Mouse (Mus musculus): ENCODE measurements around the gene Nans. TPM values are rescaled to one million over a fixed set of nuclear protein-coding genes. Genes with fewer than 3 reads are reported as not detected.
A peak's percentile ranks its signal among the peaks of the same experiment; 100 is the strongest.

The Nans gene
- total RNA-seq (2015) = 39.9 and 45.3 TPM in 2 replicates
- total RNA-seq (2017) = 52.9 and 53.9 TPM in 2 replicates

- ATAC-seq (ENCODE audit: poor library complexity, severe bottlenecking) = peak; percentile 92
These were observed at the start of gene Nans for GRCm38 (mm10) chr4:46489028-46489925. Nans (plus strand) TSS chr4:46489248.

DNA sequence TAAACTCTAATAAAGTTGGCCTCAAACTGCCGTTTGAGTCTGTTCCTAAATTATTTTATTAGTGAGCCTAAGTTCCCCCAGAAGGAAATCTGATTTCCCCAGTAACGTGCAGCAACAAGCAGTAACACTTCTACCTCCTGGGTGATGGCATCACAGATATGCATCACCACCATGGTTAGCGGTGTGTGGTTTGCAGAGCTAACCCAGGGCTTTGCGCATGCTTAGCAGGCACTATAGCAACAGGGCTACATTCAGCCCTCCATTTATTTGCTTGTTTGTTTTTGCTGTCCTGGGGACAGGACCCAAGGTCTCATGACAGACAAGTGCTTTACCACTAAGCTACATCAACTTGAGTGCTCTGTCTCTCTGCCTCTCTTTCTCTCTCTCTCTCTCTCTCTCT lies 46.5 kb upstream of the Nans start:
- ATAC-seq (ENCODE audit: poor library complexity, severe bottlenecking) = peak; percentile 84

GRCm38 (mm10) chr4:46445237-46445945 lies 43.7 kb upstream of the Nans start:
- ATAC-seq (ENCODE audit: poor library complexity, severe bottlenecking) = no peak

DNA sequence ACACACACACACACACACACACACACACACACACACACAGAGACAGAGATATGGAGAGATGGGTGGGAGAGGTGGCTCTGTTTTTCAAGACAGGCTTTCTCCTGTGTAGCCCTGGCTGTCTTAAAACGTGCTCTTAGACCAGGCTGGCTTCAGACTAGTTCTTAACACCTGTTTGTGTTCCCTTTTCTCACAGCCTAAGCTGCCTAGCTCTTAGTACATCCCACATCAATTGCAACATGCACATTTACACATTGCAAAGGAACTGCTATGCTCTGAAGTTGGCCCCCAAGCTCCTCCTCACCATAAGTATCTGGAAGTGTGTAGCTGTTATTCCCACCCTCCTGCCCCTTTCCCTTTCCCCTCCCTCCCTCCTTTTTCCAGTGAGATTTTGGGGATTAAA lies 41.6 kb upstream of the Nans start:
- peak; percentile 30 for ATAC-seq (ENCODE audit: poor library complexity, severe bottlenecking)

GRCm38 (mm10) chr4:46448886-46449285 lies 40.2 kb upstream of the Nans start:
- ATAC-seq (ENCODE audit: poor library complexity, severe bottlenecking) = no peak

GRCm38 (mm10) chr4:46450020-46450518 lies 39.0 kb upstream of the Nans start:
- no peak for ATAC-seq (ENCODE audit: poor library complexity, severe bottlenecking)

DNA sequence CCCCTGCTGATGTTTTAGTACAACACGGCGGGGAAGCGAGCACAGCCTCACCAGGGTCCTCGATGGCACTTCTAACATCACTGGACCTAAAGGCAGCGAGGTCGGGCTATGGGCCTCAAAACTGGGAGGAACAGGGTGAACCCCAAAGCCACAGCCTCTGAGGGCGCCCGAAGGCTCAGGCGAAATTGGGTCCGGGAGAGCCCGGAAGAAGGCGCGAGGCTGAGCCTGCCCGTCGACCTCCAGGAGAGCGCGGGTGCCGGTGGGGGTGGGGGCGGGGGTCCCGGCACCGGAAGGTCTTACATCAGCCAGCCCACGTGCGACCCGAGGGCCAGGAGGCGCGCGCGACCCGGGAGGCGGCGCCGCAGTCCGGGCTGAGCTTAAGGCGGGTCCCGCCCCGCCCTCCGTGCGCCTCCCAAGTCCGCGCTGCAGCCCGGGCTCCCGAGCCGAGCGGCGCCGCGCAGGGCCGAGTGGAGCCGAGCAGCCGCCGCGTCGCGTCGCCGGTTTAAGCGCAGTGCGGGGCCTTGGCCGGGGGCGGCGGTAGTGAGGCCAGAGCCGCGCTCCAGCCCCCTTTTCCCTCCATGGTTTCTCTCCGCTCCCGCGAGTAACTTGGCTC lies 38.4 kb upstream of the Nans start, which contains the start of gene Anp32b:
TSS of gene Anp32b (plus strand) at position 384 of the 613 bp plus-strand sequence.
- peak; percentile 78 for ATAC-seq (ENCODE audit: poor library complexity, severe bottlenecking)

DNA sequence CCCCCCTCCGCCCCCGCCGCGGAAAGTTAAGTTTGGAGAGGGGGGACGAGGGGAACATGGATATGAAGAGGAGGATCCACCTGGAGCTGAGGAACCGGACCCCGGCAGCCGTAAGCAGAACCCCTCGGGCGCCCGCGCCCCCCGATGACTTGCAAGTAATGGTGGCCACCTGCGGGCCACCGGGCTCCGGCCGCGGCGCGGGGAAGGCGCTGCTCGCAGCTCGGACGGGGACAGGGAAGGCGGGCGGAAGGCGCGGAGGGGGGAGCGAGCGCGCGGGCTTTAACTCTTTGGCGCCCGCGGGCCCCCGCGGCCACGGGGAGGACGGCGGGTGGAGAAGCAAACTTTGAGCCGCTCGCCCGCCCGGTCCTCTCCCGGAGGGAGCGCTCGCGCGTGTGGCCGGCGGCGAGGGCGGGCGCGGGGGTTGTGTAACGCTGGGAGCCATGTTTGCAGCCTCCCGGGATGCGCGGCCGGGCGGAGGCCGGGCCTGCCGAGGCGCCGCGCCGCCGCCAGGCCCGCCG lies 37.7 kb upstream of the Nans start:
- ATAC-seq (ENCODE audit: poor library complexity, severe bottlenecking) = 0 out of 2 replicates have a peak, but pooled peaks have one; percentile 10

GRCm38 (mm10) chr4:46451758-46452480 lies 37.1 kb upstream of the Nans start:
- ATAC-seq (ENCODE audit: poor library complexity, severe bottlenecking) = peak; percentile 10; the same call in 1 of the 2 replicates

DNA sequence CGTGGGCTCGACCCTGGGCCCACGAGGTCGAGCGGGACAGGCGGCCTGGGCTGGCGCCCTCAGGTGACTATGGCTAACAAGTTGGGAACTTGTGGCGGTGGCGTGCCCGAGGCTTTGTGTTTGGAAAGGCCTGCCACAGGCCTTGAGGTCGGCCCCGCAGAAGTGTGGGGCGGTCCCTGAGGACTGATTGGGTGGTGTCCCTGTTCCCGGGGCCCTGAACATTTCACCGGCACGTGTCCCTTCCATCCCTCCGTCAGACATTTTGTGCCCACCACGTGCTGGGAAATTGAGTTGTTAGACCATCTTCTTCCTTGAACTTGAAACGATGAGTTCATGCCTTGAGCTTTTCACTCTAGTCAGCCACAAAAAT lies 36.6 kb upstream of the Nans start:
- ATAC-seq (ENCODE audit: poor library complexity, severe bottlenecking) = peak; percentile 19

DNA sequence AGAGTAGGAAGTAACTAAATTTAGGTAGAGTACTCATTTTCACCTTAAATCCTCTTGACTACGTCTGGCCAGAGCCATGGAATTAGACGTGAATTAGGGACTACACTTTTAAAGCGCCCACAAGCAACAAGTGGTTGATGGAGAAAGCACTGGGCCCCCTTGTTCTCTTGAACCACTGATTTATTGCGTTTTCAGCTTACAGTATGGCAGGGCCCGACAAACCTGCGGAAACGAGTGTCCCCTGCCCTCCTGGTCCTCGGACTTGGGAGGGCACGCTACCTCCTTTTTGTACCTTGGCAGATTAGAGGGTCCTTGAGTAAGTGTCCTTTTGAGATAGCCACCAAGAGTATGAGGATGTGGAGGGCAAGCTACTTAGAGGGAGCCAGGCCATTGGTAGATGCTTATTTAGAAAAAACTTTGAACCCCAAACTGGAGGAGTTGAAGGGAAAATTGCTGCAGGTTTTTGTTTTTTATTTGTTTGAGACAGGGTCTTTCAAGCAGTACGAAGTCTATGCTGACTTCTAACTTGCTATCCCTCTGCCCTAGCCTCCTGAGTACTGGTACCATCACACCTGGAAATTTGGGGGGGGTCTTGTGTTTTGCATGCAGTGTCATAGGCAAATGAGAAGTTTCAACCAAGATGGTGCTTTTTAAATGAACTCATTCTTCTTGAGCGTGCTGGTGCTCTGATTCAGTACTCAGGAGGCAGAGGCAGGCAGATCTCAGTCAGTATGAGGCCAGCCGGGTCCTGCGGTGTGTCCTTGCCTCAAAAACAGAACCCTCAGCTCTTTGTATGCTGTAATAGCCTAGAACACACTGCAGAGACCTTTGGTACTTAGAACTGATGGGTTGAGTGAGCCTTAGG lies 36.0 kb upstream of the Nans start:
- no peak for ATAC-seq (ENCODE audit: poor library complexity, severe bottlenecking)

DNA sequence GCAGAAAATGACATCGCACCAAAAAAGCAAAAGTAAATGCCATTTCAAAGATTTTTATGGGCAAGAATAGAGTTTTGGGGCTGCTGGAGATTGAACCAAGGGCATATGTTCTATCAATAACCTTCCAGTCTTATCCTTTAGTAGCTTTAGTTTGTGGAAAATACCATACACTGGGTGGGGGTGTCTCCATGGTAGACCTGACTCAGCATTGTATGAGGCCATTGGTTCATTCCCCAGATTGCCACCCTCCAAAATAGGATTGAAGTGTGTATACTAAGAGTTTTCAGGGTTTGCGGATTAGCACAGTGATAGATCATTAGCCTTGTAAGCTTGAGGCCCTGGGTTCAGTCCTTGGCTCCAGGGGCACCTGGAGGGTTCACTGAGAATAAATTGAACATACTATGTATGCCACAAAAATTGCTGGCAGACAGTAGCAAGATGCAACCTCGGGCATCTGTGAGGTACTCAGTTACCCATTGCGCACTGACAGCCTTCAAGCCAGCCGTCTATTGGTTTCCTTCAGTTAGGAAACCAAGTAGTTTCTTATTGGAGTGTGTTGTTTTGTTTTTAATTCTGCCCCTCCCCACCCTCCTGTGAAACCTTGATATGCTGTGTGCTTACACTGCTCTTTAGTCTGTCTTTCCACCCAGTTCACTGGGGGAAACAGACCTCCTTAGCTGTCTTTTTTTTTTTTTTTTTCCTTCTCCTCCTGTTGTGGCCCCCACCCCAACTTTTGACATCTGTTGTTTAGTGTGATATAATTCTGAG lies 34.8 kb upstream of the Nans start:
- ATAC-seq (ENCODE audit: poor library complexity, severe bottlenecking) = no peak

- ATAC-seq (ENCODE audit: poor library complexity, severe bottlenecking) = no peak
These were observed 32.3 kb upstream of the Nans start for GRCm38 (mm10) chr4:46456762-46457161.

GRCm38 (mm10) chr4:46457186-46457585 lies 31.9 kb upstream of the Nans start:
- ATAC-seq (ENCODE audit: poor library complexity, severe bottlenecking) = no peak

DNA sequence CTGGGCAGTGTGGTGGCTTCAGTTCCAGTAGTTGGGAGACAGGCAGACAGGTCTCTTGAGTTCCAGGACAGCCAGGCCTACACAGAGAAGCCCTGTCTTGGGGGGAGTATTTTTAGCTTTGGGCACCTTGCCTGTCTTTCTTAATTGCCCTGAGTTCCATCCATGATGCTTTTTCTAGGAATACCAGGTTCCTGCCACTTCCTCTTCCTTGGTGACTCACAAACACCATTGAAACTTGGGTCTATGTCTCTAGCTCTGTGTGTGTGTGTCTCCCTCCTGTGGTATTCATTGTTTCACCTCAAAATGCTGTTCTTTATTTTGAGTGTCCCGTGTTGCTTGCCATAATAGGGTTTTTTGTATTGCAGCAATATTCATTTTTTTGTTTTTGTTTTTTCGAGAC lies 30.6 kb upstream of the Nans start:
- ATAC-seq (ENCODE audit: poor library complexity, severe bottlenecking) = peak; percentile 39; the same call in 1 of the 2 replicates

- peak; percentile 72 for ATAC-seq (ENCODE audit: poor library complexity, severe bottlenecking)
These were observed 25.8 kb upstream of the Nans start for GRCm38 (mm10) chr4:46463130-46463830.

GRCm38 (mm10) chr4:46465740-46466139 lies 23.3 kb upstream of the Nans start:
- no peak for ATAC-seq (ENCODE audit: poor library complexity, severe bottlenecking)

- no peak for ATAC-seq (ENCODE audit: poor library complexity, severe bottlenecking)
These were observed 13.9 kb upstream of the Nans start for GRCm38 (mm10) chr4:46475101-46475500.

Measured in megakaryocyte, adult 5-6 weeks (primary cell).